Mouse (Mus musculus): ENCODE measurements around the gene Sap30l.

Gene Sap30l

DNA sequence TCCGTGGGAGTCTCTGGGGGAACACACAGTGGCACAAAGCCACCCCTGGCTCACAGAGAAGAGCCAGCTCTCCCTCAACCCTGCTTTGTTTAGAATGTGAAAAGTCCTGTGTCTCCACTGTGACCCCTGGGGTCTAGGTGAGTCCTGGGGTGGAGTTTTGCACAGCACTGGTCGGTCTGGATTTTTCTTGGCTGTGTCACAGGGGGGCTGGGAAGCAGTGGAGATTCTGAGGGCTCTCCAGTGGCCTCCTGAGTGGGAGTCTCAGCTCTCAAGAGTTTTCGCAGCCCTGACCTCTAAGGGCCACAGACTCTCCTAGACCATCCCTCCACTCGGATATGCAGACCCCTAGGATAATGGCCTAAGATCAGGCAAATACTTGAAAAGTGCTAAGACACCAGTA lies 56.3 kb downstream of the Sap30l start:
- DNase-seq (ENCODE audit: extremely low read depth, low read depth, low spot score): no peak

Measured in fat pad, adult 2 months (tissue).